24 mouse cellular contexts compared by ENCODE assay signal in genomic region chr2:113373489-113373888, GRCm38 (mm10).
"Had no signal": no experiment of that assay in that cellular context is flagged by ENCODE, and none has a peak within 500 bp of the region (broad histone marks: within the 10 kb centered on the region; RNA-seq: fewer than 3 reads in every experiment).

No protein-coding gene starts in this region.

- DNase-seq: cerebellum, adult 8-10 months; cerebellum, postnatal 10 days; cerebellum, postnatal 14 days; embryo, embryonic 11 days; forebrain, postnatal 0 days; gastrocnemius, adult 2 months; gastrocnemius, postnatal 10 days; gastrocnemius, postnatal 14 days; gastrocnemius, postnatal 25 days; gastrocnemius, postnatal 36 days; heart, adult 11 months; heart, adult 18-20 months; heart, adult 2 months had no signal

- H3K27ac ChIP-seq: embryonic facial prominence, embryonic 10.5 days; embryonic facial prominence, embryonic 12.5 days; embryonic facial prominence, embryonic 13.5 days; embryonic facial prominence, embryonic 15.5 days; forebrain, embryonic 10.5 days; forebrain, embryonic 12.5 days; forebrain, embryonic 13.5 days; forebrain, embryonic 15.5 days; gastrocnemius, adult 2 months; heart, adult 2 months had no signal

- H3K4me2 ChIP-seq: embryonic facial prominence, embryonic 12.5 days; embryonic facial prominence, embryonic 13.5 days; embryonic facial prominence, embryonic 15.5 days; forebrain, embryonic 12.5 days; forebrain, embryonic 13.5 days; forebrain, embryonic 15.5 days had no signal

- H3K4me1 ChIP-seq: embryonic facial prominence, embryonic 10.5 days; embryonic facial prominence, embryonic 12.5 days; embryonic facial prominence, embryonic 13.5 days; embryonic facial prominence, embryonic 15.5 days; forebrain, embryonic 10.5 days; forebrain, embryonic 12.5 days; forebrain, embryonic 13.5 days; forebrain, embryonic 15.5 days had no signal

- H3K36me3 ChIP-seq: embryonic facial prominence, embryonic 10.5 days; embryonic facial prominence, embryonic 12.5 days; embryonic facial prominence, embryonic 13.5 days; embryonic facial prominence, embryonic 15.5 days; forebrain, embryonic 10.5 days; forebrain, embryonic 12.5 days; forebrain, embryonic 15.5 days had no signal

- ATAC-seq: forebrain, embryonic 13.5 days; forebrain, embryonic 14.5 days; forebrain, embryonic 15.5 days; forebrain, embryonic 16.5 days; forebrain, postnatal 0 days had no signal

- H3K9me3 ChIP-seq: embryonic facial prominence, embryonic 10.5 days; embryonic facial prominence, embryonic 12.5 days; embryonic facial prominence, embryonic 13.5 days; embryonic facial prominence, embryonic 15.5 days; forebrain, embryonic 10.5 days; forebrain, embryonic 12.5 days; forebrain, embryonic 13.5 days; forebrain, embryonic 15.5 days had no signal

- H3K9ac ChIP-seq: embryonic facial prominence, embryonic 12.5 days; embryonic facial prominence, embryonic 13.5 days; embryonic facial prominence, embryonic 15.5 days; forebrain, embryonic 12.5 days; forebrain, embryonic 13.5 days; forebrain, embryonic 15.5 days; forebrain, postnatal 0 days had no signal

- H3K4me3 ChIP-seq: embryonic facial prominence, embryonic 10.5 days; embryonic facial prominence, embryonic 12.5 days; embryonic facial prominence, embryonic 13.5 days; embryonic facial prominence, embryonic 15.5 days; erythroblast, embryonic 14.5 days; forebrain, embryonic 10.5 days; forebrain, embryonic 12.5 days; forebrain, embryonic 13.5 days; forebrain, embryonic 15.5 days; gastrocnemius, adult 2 months; heart, adult 2 months had no signal

- H3K27me3 ChIP-seq: embryonic facial prominence, embryonic 12.5 days; embryonic facial prominence, embryonic 13.5 days; embryonic facial prominence, embryonic 15.5 days; forebrain, embryonic 12.5 days; forebrain, embryonic 13.5 days; forebrain, embryonic 15.5 days had no signal
